Mouse (Mus musculus): ENCODE measurements around the gene Tcaim. TPM values are rescaled to one million over a fixed set of nuclear protein-coding genes. Genes with fewer than 3 reads are reported as not detected.

The Tcaim gene
- polyA plus RNA-seq, 1 experiment from 2014 or later: 5.3 TPM

DNA sequence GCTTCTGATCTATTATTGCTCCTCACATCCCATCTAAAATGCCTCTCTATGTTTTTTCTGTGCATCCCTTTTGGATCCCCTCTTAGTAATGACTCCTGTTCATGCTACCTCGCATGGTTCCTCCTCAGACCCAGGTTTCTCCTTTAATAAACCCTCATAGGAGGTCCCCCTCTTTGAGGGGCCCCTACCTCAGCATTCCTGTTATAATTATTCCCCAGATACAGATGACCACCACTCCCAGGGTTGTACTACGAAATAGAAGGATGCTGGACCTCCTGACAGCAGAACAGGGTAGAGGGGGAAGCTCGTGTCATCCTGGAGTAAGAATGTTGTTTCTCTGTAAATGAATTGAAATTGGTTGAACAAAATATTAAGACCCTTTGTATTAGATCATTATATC is 80.0 kb downstream of the Tcaim start, which contains the start of gene Zkscan7:
Gene Zkscan7, plus strand, starts transcription at position 301 of the 400 bp plus-strand sequence.
- H3K4me1 ChIP-seq (replicated peaks): no peaks in the 10 kb centered on the region; the same call in 1 of the 2 replicates
- H3K9me3 ChIP-seq (replicated peaks): no peaks in the 10 kb centered on the region
- H3K36me3 ChIP-seq: no peaks in the 10 kb centered on the region
- ATAC-seq (replicated peaks; ENCODE audit: insufficient number of reproducible peaks, insufficient read depth, low FRiP score, low read depth): no peak
- peak within 1 kb of the TSS; percentile 84 for H3K4me2 ChIP-seq
- peaks cover 3% of the 10 kb centered on the region; the same call in 1 of the 2 replicates for H3K27me3 ChIP-seq
- H3K4me3 ChIP-seq: peak within 1 kb of the TSS; percentile 73
- no peak within 1 kb of the TSS for H3K9ac ChIP-seq
- WGBS: 77% methylated on average over 3 of the region's 3 CpGs
- H3K27ac ChIP-seq: no peak within 1 kb of the TSS

Other genes with a start within 250 kb of the Tcaim start
- gene Topaz1, start 58.2 kb upstream of the Tcaim start, polyA plus RNA-seq (2015; fragmentation: Nextera tagmentation; extraction: Ambion mirVana): 0.05 TPM in 1 of 2 replicates, not detected in the other
- 0.29 and 0.42 TPM in 2 replicates for gene Gm35549, start 38.5 kb downstream of the Tcaim start, polyA plus RNA-seq (2015; fragmentation: Nextera tagmentation; extraction: Ambion mirVana)
- gene Zfp445, start 60.5 kb downstream of the Tcaim start, polyA plus RNA-seq (2015; fragmentation: Nextera tagmentation; extraction: Ambion mirVana): 33.1 and 41.2 TPM in 2 replicates
- 1.9 and 2.6 TPM in 2 replicates for gene Zkscan7, start 80.1 kb downstream of the Tcaim start, polyA plus RNA-seq (2015; fragmentation: Nextera tagmentation; extraction: Ambion mirVana)
- gene Zfp105, start 117.5 kb downstream of the Tcaim start, polyA plus RNA-seq (2015; fragmentation: Nextera tagmentation; extraction: Ambion mirVana): 9.4 and 9.6 TPM in 2 replicates
- gene 1110059G10Rik, start 145.5 kb downstream of the Tcaim start, polyA plus RNA-seq (2015; fragmentation: Nextera tagmentation; extraction: Ambion mirVana): 18.7 and 23.7 TPM in 2 replicates
- gene Kif15, start 145.5 kb downstream of the Tcaim start, polyA plus RNA-seq (2015; fragmentation: Nextera tagmentation; extraction: Ambion mirVana): 23.8 and 31.2 TPM in 2 replicates
- 15.4 and 18.1 TPM in 2 replicates for gene Tmem42, start 215.8 kb downstream of the Tcaim start, polyA plus RNA-seq (2015; fragmentation: Nextera tagmentation; extraction: Ambion mirVana)
- gene Tgm4, start 229.2 kb downstream of the Tcaim start, polyA plus RNA-seq (2015; fragmentation: Nextera tagmentation; extraction: Ambion mirVana): 0.24 and 0.30 TPM in 2 replicates

Measured in heart, embryonic 15.5 days (tissue).